In the genomic region with DNA sequence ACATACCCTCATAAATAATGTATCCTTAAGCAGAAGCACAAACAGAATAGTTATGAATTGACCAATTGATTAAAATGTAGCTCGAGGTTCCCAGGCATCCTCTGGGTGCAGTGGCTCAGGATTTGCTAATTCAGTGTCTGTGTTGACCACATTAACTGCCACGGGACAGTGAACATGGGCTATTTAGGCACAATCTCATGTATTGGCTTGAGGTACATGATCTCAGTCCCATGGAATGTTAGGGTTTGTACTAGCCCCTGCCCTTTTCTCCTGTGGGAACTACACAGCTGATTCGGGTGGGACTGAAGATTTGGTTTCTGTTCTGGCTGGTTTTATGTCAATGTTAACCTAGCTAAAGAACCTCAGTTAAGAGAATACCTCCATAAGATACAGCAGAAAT, we compare ENCODE assay signal across 1 mouse cellular context.
TF ChIP-seq lines count a peak whose summit lies in the region.

No protein-coding gene starts in this region.

TF ChIP-seq in CH12.LX, 34 proteins besides CTCF, POLR2A, EP300 and RAD21 (continued from another document):
- TF ChIP-seq MAFK (IDR thresholded peaks at IDR 0.05; ENCODE audit: insufficient replicate concordance, low read length) (no peak), MEF2A (IDR thresholded peaks at IDR 0.05; ENCODE audit: borderline replicate concordance, low read depth, low read length) (no peak)
